Mouse (Mus musculus) adrenal gland, adult 8-10 months (tissue): Measurements from ENCODE around the gene Poldip3. TPM values are rescaled to one million over a fixed set of nuclear protein-coding genes. Genes with fewer than 3 reads are reported as not detected.

Experiments
- DNase-seq: peaks from one replicate; pipeline ENCODE4 v3.0.0; 2022
- total RNA-seq, 4 experiments: library from RNA; stranded (reverse); gene quantifications; 2 replicates each; pipeline ENCODE4 v1.2.4; 2022

The Poldip3 gene
- total RNA-seq = 100 to 1,000 TPM; 105 to 127 (median 117) TPM

DNA sequence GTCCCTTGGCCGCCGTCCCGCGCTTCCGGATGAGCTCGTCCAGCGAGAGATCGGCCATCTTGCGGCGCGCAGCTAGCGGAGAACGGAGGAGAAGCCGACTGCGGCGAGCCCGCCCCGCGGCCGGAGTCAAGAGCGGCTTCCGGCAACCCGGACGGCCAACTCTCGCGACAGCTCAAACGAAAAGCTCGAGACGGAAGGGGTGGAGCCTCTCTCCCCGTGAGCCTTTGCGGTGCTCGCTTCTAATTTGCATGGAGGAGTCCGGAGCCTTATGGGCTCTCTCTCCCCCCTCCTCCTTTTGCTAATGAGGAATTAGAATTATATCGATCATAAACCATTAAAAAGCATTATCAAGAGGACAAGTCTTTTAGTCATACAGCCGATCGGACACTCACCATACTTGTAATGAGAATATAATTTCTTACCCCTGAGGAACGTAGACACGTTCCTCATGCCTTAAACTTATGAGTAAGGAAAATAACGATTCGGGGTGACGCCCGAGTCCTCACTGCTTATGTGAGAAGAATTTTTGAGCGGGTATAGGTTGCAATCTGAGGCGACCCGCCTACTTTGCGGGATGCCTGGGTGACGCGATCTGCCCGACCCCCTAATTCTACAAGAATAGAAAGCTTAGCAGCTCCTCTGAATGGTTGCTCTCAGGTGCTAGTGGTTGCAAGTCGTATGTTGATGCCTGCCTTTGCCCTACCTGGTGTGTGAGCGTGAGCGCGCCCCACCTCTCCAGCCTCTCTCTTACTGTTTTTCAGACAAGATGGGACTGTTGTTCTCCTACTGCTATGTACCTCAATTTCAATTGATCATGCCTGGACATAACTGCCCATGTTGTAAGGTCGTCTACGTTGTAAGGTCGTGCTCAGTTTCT, at the start of gene Poldip3:
Gene Poldip3 (minus strand): TSS at position 189 of the 877 bp plus-strand sequence.
- DNase-seq = peak; percentile 97

DNA sequence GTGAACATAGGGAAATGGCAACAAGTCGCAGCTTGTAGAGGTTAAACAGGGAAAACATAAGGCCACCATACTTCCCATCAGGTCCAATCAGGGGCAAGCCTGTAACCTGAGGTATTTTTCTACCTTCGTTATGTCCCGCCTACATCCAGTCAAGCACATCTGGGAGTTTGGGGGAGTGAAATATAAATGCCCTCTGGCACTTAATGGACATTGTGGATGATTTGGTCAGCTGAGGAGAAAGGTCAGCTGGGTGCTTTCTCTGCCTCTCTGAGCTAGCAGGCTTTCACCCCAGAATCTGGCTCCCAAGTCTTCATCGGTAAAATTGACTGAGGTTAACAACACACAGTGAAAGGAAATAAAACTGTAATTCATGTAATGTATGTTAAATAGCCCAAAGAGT, 44.2 kb upstream of the Poldip3 start:
- DNase-seq = no peak

DNA sequence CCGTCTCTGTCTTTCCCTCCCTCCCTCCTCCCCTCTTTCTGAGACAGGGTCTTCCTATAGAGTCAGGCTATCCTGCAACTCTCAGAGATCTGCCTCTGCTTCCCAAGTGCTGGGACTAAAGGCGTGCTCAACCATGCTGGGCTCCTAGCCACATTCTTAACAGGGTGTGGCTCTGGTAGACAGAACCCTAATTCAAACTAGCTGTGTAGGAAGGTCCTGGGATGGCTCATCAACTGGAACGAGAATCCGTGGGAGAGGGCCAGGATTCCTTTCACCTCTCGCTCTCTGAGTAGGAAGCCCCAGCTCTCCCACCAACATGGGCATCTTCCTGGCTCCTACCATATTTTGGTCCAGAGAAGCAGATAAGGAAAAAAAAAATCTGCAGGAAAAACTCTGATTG, 33.2 kb upstream of the Poldip3 start:
- DNase-seq = no peak

DNA sequence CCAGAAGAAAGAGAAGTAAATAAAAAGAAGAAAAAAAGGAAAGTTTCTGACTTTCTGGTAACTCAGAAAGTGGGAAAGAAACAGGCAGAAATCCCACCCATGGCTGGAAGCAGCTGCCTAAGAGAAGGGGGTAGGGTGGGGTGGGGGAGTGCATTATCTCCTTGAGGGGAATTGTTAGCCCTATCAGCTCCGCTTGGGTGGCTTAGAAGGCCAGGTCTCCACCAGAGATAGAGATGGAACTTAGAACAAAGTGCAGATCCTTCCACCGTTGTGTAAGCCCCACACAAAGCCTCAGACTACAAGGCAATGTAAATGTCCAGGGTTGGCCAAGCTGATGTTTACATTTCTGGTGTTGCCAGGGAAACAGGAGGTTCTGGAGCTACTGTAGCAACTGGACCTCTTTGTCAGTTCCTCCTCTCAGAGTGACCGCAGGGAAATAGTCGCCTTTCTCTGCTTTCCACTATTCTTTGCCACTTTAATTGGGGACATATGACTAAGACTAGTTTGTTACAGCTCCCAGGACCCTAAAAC, 32.7 kb upstream of the Poldip3 start:
- DNase-seq = no peak

DNA sequence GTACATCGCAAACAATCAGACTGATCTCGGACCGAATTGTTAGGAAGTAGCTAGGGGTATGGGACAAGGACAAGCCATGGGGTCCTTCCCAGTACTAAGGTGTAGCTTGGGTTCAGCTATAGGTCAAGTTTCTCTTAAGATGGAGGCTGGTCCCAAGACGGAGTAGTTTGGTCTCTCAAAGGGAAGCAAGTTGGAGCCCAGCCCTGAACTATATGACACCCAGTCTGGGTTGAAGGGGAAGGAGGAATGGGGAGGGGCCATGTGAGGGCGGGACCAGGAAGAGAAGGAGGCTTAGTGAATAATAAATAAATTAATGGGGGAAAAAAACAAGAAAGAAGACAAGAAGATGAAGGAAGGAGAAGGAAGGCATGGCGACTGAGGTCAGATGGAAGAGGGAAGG, 30.8 kb upstream of the Poldip3 start:
- DNase-seq = no peak

DNA sequence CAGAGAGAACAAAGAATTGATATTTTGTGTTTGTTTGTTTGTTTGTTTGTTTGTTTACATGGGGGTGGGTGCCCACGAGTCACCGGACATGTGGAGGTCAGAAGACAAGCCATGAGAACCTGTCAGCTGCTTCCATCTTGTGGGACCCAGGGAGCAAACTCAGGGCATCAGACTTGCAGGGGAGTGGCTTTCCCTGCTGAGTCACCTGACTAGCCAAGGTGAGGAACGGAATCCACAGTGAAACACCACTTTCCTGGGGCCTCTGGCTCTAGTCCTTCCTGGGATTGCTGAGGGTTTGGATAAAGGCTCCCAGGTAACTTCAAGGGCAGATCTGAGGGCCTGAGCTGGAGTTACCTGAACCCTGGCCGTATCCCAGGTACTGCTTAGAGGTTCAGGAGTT, 27.5 kb upstream of the Poldip3 start:
- peak; percentile 6 for DNase-seq

DNA sequence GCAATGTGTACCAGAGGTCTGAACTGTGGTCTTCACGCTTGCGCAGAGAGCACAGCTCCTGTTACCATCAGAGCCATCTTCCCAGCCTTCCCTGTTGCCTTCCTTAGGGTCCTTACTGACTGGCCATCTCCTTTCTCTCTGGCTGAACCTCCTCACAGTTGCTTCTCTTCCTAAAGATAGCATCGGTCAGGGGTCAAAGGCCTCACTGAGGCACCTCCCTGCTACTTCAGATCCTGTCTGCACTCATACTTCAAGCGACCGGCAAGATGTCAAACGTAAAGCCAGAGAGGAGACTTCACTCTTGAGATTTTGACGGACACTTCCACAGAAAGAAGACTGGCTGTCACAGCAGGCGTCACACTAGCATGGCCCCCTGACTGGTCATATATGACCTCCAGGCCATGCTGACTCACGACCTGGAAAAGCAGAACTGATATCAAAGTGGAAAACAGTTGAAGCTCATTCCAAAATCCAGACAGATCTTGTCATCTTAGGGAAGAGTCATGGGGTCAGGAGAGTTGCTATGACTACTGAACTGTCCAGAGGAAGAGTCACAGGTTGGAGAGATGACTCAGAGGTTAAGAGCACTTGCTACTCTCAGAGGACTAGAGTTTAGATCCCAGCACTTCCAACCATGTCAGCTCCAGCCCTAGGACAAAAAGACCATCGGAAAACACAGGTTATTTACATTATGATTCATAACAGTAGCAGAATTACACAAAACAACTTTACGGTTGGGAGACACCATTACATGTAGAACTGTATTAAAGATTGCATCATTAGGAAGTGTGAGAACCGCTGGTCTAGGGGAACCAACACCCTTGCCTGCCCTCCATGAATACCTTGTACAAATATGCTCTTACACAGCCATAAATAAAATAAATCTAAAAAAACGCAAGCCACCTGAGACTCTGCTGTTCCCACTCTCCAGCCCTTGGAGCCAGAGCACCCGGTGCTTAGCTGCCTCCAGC, 25.0 kb upstream of the Poldip3 start:
- peak; percentile 57 for DNase-seq

DNA sequence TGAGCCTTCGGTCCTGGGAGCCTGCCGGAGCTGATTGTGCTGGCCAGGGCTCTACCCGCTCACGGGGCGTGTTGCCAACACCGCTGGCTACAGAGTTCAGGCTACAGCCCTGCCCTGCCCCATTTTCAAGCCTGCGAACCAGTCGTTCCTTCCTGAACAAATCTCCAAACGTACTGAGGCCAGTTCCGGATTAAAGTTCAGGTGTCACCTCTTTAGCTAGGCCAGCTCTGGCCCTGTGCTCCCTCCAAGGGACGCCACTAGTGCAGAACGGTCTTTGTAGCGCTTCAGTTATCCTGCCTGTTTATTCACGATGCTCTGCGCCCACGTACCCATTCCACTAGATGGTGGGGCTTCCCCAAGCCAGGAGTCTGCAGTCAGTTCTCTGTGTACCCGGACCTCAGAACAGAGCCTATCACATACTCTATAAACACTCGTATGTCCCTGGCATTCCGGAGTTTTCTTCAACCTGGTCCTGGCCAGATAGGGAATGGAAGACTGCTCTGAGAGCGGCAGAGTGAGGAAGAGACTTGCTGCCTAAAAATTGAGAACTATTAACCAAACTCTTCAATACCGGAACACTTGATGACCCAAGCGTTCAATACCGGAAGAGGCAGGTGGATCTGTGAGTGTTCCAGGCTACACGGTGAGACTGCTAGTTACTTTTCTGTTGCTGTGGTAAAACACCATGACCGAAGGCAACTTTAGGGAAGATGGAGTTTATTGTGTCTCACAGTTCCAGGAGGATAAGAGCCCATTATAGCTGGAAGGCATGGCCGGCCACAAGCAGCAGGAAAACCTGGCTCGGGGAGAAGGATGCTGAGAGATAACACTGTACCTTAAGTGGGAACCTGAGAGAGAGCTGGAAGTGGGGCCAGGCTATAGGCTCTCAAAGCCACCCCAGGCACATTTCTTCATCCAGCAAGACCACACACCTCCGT, 23.6 kb upstream of the Poldip3 start, which contains the start of gene Cyb5r3:
Gene Cyb5r3 (minus strand): TSS at position 101 of the 938 bp plus-strand sequence.
- peak; percentile 8 for DNase-seq

DNA sequence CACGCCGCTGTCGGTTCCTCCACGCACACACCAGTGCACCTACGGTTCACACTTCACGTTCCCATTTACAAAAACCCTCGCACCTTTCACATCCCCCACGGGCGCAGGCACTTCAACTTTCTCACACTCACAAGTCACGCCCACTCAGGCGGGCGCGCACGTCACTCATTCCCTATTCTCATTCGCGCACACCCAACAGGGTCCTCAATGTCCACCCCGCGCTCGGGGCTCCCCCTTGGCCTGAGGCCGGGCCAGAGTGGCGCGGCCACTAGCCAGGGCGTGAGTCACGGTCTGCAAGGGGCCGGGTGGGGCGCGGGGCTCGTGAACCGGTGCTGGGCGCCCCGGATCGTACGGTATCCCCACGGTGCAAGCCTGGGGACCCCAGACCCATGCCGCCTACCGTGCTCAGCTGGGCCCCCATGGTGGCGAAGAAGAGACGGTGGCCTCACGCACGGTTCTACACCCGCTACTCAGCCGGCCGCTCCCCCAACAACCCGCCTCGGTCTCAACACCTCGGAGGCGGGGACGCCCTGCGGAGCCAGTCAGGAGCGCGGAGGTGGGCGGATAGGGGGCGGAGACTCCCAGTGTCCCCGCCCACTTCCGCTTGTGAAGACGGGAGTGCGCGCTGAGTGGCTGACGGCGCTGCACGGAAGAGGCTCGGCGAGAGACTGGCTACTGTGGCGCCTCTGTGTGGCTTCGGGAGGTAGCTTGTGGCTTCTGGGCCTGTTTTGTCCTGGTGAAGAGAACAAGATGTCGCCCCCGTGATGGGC, 22.7 kb upstream of the Poldip3 start:
- peak; percentile 95 for DNase-seq

DNA sequence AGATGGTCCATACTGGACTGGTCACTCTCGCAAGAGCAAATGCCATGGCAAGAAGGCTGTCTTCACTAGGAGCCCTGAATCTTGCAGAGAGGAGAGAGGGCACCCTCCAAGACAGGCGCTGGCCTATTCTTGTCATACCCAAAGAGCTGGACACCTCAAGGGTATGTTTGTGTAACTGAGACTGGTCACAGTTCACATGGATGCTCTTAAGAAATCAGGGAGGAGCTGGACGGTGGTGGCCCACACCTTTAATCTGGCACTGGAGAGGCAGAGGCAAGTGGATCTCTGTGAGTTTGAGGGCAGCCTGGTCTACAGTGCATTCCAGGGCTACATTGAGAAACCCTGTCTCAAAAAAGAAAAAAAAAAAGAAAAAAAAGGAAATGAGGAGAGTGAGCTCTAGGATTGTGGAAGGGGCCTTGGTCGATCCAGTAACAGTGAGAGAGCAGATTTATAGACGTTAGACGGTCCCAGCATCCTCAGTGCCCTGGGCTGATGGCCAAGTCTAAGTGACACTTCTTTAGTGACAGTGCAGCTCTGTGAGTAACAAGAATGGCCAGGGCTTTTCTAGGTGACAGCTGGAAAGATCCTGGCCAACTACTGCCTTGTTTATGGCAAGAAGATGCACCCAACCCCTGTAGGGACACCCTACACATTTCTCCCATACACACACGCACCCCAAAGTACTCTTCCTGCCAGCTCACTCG, 21.9 kb upstream of the Poldip3 start:
- peak; percentile 49 for DNase-seq

DNA sequence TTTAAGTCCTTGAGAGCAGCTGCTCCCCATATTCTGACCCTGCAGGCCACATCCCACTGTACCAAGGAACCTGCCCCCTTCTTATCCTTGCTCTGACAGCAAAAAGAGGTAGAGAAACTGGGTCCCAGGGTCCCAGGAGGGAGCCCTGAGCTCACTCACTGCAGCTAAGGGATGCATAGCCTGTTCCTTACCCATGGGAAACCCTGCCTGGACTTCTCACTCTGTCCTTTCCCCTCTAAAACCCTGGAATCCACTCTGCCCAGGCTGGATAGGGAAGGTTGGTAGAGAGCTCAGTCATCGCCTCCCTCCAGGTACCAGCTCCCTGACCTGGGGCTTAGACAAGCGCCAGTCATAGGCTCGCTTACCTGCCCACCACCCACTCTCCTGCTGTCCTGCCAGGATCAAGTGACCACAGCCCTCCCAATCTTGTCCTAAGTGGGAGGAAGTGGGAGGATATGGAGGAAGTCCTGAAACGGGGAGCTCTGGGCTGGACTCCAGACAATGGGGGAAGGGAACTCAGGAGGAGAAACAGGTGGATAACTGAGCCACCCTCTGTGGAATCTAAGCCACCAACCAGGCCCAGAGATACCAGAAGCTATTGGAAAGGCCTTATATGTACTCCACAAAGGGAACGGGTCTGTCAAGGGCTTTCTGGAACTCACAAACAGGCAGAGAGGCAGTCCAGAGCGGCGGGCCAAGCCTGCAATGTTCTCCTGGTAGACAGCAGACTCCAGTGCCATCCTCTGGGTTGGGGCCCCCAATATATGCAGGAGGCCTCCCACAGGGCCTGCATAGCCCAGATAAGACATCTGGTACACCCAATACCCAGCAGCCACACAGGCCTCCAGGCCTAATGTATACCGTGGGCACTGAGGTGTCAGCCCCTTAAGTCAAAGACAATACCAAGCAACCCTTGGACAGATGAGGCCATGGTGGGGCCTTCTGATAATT, 20.9 kb upstream of the Poldip3 start:
- DNase-seq = peak; percentile 25

DNA sequence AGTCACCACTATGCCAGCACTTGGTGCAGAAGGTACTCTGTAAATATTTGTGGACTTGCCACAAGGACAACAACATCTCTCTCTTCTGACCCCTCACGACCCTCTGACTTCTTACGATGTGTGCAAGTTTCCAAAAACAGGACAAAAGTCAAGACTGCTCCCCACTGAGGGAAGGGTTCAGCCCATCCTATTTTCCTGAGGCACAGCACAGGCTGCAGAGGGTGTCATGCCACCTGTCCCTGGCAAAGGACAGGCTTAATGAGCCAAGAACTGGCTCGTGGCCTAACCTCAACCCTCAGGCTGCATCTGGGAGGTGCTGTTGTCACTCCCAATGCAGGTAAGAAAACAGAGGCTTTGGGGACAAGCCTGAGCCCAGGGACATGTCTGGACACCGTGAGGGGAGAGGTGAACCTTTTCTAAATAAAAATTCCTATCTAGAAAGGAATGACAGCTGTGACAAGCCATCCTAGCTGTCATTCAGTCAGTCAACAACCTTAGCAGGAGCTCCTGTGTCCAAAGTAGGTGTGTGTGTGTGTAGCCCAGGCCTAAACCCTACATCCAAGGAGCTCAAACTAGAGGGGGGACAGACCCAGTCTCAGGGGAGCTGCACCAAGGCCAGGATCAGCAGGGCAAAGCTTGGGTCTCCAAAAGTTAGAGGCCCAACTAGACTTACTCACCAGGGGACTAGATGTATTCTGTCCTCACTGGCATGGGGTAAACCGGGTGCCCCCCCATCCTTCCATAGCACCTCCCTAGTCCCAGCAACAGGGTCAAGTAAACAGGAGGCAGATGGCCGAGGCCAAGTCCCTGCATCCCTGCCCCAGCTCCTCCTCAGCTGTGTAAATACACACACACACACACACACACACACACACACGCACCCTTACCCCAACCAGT, 19.9 kb upstream of the Poldip3 start:
- DNase-seq = peak; percentile 7

DNA sequence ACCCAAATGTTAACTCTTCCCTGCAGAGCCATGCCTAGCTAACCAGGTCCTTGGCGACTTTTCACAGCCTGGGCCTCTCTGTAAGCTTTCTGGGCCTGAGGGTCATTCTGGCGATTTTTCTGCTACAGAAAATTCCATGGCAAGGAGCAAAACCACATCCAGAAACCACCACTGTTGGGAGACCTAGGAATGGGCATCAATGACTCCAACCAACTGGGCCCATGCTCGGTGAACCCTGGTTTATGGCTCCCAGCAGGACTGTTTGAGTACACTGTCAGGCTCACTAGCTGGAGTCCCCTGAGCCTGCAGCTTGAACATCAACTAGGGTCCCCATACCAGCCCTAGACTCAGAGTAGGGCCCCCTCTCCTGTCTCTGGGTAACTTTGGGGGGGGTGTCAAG, 19.1 kb upstream of the Poldip3 start:
- DNase-seq = peak; percentile 5

DNA sequence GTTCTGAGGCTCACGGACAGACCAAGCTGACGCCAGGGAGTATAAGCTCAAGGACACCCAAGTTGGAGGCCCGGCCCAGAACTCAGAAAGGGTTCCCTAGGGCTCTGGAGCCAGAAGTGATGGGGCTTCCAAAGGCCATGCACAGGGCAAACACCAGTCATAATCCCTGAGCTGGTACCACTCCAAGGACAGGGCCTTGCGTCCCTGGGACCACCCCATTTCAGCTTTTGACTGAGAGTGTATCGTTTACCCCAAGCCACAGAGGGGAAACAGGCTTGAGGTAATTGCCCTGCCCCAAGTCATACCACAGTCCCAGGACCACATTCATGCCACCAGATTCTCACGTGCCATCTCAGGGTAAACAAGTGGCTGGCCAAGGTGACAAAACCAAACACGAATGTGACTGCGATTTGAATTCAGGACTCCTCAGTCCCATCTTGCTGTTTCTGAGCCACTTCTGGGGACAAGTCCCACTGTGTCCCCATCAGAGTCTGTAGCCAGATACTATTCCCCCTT, 18.4 kb upstream of the Poldip3 start:
- peak; percentile 9 for DNase-seq

DNA sequence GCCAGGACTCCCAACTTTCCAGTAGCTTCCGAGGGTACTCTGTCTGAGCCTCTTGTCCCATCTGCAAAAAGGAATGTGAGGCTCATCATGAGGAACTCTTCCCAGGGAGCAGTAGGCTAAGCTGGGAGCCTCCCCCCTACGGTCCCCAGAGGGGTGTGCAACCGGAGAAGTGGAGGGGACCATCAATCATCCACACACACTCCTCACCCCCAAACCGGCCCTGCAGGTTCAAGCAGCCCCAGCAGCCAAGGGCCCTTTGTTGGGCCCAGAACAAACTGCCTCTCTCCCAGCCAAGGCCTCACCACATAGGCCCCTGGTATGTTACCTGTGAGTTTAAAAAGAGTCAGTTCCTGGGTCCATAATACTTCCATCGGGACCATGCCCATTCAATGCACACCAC, 17.9 kb upstream of the Poldip3 start:
- no peak for DNase-seq

DNA sequence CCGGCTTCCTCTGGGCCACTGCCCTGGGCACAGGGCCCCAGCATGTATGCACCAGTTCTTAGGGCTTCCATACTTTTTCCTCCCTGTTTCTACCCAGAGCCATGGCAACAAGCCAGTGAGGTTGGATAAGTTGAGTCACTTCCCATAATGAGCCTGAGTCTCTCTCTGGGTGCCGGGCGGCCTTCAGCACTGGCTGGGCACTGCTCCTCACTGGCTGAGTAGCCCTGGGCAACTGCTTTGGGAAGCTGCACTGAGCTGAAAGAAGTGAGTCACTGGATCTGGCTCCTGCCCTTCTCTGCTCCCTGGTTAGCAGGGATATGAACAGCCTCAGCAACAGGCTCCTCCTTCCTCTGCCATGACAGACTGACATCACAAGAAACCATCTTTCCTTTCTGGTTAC, 17.5 kb upstream of the Poldip3 start:
- DNase-seq = peak; percentile 91

DNA sequence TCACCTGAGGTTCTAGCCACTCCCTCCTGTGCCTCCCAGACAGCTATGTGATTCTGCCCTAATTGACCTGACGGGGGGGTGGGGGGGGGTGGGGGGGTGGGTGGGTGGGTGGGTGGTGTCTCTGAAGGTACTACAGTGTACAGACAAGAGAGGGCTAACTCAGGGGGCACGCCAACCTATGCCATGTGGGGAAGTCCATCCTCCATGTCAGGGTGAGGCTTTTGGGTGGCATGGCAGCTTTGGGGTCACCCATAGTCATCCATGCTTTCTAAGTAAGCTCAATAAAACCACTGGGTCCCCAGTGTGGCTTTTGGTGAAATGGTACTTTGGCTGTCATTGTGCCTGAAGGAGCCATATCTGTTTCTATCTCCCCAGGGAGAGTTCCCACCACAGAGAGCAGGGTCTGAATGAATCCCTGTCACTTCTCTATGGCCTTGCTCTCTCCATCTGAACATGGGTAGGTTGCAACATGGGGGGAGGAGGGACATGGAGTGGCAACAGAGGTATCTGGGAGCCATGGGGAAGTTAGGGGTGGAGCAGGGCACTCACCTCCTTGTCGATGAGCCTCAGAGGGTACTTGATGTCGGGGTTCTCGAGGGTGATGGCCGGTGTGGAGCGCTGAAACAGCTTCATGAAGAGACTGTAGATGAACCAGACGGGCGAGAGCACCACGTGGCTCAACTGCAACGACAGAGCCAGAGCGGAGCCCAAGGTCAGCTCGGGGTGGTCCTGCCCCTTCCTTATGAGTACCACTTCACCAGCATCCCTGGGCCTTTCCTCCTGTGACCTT, 16.5 kb upstream of the Poldip3 start:
- no peak for DNase-seq
